Mouse (Mus musculus) cerebellum, adult 9-10 months (tissue): Measurements from ENCODE around the gene Ddb1.
"Not testable (repeated sequence)": the region's sequence is repeated elsewhere in the genome, so short reads cannot be mapped to it uniquely, and the experiment has no call there.

Experiments
- DNase-seq: peaks from one replicate; pipeline ENCODE4 v3.0.0; 2022

The Ddb1 gene

DNA sequence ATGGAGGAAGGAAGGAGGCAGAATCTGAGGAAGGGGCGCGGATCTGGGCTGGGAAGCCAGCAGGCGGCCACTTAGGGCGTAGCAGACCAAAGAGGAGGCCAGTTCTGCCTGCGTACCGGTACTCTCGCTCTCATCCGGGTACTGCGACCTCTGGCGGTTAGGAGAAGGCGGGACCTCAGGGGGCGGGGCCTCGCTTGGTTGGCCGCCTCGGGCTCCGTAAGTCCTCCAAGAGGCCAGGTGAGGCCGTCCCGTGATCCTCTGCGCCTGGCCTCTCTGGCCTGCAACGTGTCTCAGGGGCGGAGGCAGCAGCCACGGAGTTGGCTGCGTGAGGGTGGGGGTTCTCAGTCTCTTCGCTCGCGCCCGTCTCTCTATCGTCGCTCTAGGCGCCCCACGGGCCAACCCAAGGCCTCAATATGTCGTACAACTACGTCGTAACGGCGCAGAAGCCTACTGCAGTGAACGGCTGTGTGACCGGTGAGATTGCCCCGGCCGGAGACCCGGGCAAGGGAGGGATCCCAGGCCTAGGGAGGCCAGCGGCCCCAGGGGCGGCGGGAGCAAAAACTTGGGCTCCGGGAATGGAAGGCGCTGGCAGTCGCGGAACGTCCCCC, at the start of gene Ddb1, which contains the start of gene Tkfc:
TSS of gene Ddb1 (plus strand) at position 35 of the 608 bp plus-strand sequence.
TSS of gene Tkfc (minus strand) at position 362 of the 608 bp plus-strand sequence.
- DNase-seq: peak; percentile 99

- peak; percentile 83 for DNase-seq
Measured at GRCm38 (mm10) chr19:10555624-10556510, 49.3 kb upstream of the Ddb1 start, which contains the start of gene Tmem216. Gene Tmem216, minus strand, starts transcription at chr19:10556238.

DNA sequence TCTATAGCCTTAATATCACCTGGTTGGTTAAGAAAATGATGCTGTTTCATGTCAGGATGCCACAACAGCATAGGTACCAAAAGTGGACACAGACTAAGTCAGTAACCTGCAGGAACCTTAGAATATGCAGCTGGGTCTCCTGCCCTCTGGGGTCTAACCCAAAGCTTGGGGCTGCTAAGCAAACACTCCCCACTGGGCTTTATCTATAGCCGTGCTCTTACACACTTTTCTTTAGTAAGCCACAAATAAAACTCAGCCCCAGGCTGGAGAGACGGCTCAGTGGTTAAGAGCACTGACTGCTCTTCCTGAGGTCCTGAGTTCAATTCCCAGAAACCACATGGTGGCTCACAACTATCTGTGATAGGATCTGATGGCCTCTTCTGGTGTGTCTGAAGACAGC, 48.1 kb upstream of the Ddb1 start:
- DNase-seq: no peak

- DNase-seq: no peak
Measured at GRCm38 (mm10) chr19:10557430-10557829, 47.7 kb upstream of the Ddb1 start.

DNA sequence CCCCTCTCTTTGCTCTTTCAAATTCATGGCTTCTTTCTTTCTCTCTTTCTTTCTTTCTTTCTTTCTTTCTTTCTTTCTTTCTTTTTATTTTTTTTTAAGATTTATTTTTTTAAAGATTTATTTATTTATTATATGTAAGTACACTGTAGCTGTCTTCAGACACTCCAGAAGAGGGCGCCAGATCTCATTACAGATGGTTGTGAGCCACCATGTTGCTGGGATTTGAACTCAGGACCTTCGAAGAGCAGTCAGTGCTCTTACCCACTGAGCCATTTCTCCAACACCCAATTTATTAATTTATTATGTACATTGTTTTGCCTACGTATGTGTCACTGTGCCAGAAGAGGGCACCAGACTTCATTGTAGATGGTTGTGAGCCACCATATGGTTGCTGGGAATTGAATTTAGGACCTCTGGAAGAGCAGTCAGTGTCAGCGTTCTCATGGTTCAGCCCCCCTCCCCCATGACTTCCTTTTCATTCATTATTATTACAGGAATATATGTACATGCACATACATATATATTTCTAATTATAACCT, 47.2 kb upstream of the Ddb1 start:
- not testable (repeated sequence) for DNase-seq

- DNase-seq: no peak
Measured at GRCm38 (mm10) chr19:10560108-10560507, 45.0 kb upstream of the Ddb1 start.

GRCm38 (mm10) chr19:10561558-10562314, 43.4 kb upstream of the Ddb1 start:
- DNase-seq: no peak

DNA sequence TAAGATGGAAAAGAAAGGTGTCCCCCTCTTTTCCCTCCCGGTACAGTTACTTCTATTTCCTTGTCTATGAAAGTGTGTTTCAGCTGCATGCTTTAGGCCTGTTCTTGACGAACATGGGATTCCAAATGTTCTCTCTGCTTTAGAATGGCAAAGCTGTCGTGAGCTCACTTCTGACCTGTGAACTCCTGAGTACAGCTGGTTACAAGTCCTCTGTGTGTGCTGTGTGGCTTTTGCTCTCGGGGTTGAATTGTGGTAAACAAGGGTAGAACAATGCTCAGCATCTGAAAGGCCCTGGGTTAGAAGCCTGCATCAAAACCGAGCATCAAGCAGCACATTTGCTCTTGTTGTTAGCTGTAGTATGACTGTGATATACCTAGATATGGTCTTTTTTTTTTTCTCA, 42.8 kb upstream of the Ddb1 start:
- DNase-seq: no peak

- DNase-seq: no peak
Measured at GRCm38 (mm10) chr19:10564278-10564677, 40.8 kb upstream of the Ddb1 start.

- no peak for DNase-seq
Measured at GRCm38 (mm10) chr19:10565217-10565616, 39.9 kb upstream of the Ddb1 start.

GRCm38 (mm10) chr19:10569627-10570026, 35.5 kb upstream of the Ddb1 start:
- no peak for DNase-seq

GRCm38 (mm10) chr19:10576690-10577561, 28.2 kb upstream of the Ddb1 start, which contains the start of the genes Cyb561a3 and Tmem138:
Gene Cyb561a3, plus strand, starts transcription at chr19:10577172.
Gene Tmem138, minus strand, starts transcription at chr19:10577362.
- peak; percentile 92 for DNase-seq

- DNase-seq: no peak
Measured at GRCm38 (mm10) chr19:10580102-10580501, 25.0 kb upstream of the Ddb1 start.

DNA sequence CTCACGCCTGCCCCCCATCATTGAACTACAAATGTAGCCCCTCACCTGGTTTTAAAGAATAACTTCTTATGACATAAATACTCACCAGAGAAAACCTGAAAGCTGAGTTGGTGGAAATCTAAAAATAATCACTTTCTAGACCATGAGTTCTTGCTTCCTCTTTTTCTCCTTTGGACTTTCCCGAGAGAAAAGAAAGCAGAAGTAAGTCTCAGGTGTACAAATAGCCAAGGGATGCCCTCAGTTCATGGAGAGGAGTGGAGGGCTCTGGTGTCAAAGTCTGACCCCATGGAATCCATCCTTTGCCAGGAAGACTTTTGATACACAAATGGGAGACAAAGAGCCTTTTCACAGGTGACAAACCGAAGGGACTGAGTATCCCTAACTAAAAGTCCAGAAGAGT, 24.4 kb upstream of the Ddb1 start:
- no peak for DNase-seq

- no peak for DNase-seq
Measured at GRCm38 (mm10) chr19:10581984-10582383, 23.1 kb upstream of the Ddb1 start.

DNA sequence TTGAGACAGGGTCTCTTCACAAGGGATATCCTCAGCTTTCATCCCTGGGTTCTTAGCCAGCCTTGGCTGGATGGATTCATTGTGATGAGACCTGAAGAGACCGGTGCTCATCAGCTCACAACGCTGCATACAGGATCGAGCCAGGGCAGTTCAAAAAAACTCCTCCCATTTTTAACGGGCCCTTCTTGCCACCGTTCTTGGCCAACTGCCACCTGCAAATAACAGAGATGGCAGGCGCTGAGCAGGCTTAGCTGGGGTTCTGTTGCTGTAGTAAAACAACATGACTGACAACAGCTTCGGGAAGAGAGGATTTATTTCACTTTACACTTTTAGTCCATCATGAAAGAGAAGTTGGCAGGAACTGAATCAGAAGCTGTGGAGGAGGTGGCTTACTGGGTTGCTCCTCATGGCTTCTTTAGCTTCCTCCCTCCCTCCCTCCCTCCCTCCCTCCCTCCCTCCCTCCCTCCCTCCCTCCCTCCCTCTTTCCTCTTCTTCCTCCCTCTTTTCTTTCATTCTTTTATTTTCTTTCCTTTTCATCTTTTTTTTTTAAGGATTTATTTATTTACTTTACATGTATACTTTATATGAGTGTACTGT, 21.5 kb upstream of the Ddb1 start:
- DNase-seq: no peak

DNA sequence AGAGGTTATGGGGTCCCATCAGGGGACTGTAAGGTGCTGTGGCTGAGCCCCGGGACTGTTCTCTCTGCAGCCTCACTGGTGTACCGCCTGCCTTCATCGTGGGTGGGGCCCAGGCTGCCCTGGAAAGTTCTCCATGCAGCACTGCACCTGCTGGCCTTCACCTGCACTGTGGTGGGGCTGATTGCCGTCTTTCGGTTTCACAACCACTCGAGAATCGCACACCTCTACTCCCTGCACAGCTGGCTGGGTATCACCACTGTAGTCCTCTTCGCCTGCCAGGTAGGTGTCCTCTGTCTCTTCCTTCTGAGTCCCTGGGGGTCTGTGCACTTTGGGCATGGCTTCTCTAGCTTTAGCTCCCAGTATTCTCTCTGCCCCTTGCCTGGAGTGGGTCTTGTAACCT, 20.0 kb upstream of the Ddb1 start:
- DNase-seq: no peak

DNA sequence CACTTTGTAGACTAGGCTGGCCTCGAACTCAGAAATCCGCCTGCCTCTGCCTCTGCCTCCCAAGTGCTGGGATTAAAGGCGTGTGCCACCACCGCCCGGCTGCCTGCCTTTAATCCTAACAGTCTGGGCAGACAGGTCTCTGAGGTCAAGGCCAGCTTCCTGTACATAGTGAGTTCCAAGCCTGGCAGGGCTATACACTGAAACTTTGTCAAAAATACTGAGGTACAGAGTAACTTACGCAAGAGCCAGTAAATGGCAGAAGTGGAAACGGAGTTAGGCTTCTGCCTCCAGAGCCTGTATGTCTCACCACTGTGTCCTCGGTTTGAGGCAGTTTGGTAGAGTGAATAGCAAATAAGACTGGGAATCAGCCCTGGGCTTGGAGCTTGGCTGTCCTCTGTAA, 17.9 kb upstream of the Ddb1 start:
- no peak for DNase-seq

- no peak for DNase-seq
Measured at GRCm38 (mm10) chr19:10589127-10589857, 15.8 kb upstream of the Ddb1 start.

DNA sequence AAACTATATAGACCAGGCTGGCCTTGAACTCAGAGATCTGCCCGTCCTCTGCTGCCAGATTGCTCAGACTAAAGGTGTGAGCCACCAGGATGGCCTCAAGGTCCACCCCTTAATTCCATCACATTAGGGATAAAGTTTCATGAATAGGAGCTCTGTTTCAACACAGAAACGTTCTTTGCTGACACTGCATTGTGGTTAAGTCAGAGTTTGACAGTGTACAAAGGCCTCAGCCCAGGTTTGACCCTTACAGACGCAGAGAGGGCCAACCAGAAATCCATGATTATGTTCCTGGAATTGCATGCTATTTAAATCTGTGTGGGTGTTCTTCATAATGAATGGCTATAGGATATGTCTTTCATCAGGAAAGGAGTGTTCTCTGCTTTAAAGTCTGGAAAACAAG, 14.8 kb upstream of the Ddb1 start:
- no peak for DNase-seq
